Mouse (Mus musculus): ENCODE measurements around the gene Chrd. TPM values are rescaled to one million over a fixed set of nuclear protein-coding genes. Genes with fewer than 3 reads are reported as not detected.

Gene Chrd
- polyA plus RNA-seq, 1 experiment, result 0.63 TPM

GRCm38 (mm10) chr16:20695622-20696323 lies 37.2 kb upstream of the Chrd start:
- Histone ChIP-seq H3K27me3 (ENCODE audit: control insufficient read depth, insufficient read depth, low read length) (peaks cover 10% of the 10 kb centered on the region), H3K36me3 (ENCODE audit: control insufficient read depth, insufficient read depth, low read length) (peaks cover 1% of the 10 kb centered on the region; the same call in 1 of the 2 replicates)

DNA sequence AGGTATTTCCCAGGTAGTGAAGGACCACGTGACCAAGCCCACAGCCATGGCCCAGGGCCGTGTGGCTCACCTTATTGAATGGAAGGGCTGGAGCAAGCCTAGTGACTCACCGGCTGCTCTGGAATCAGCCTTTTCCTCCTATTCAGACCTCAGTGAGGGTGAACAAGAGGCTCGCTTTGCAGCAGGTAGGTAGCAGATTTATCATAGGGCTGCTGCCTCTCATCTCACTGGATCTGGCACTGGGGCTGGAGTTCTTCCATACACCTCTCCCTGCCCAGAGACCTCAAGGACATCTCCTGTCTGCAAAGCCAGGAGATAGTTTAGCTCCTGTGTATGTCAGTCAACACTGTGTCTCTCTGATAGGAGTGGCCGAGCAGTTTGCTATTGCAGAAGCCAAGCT lies 33.7 kb upstream of the Chrd start:
- WGBS, result 83% methylated on average over 5 of the region's 5 CpGs
- Histone ChIP-seq H3K36me3 (ENCODE audit: control insufficient read depth, insufficient read depth, low read length) (no peaks in the 10 kb centered on the region), H3K4me3 (ENCODE audit: extremely low read depth, insufficient read depth, insufficient read length) (no peak overlapping the region), H3K27me3 (ENCODE audit: control insufficient read depth, insufficient read depth, low read length) (peaks cover 7% of the 10 kb centered on the region), H3K27ac (ENCODE audit: insufficient read depth, low read length) (no peak overlapping the region), H3K4me1 (ENCODE audit: control insufficient read depth, insufficient read depth, insufficient read length) (0 out of 2 replicates have a peak, but pooled peaks cover 6% of the 10 kb centered on the region)
- DNase-seq (ENCODE audit: low read depth in 1 of 2, low spot score in 2 of 2), result no peak
- no peak for TF ChIP-seq CTCF (IDR thresholded peaks at IDR 0.05; ENCODE audit: extremely low read depth, insufficient read depth, insufficient read length, insufficient replicate concordance)
- TF ChIP-seq POLR2A (IDR thresholded peaks at IDR 0.05; ENCODE audit: low read depth, low read length), result no peak

More at GRCm38 (mm10) chr16:20695622-20696323, 37.2 kb upstream of the Chrd start:
- Histone ChIP-seq H3K4me1 (ENCODE audit: control insufficient read depth, insufficient read depth, insufficient read length) (0 out of 2 replicates have a peak, but pooled peaks cover 2% of the 10 kb centered on the region), H3K4me3 (ENCODE audit: extremely low read depth, insufficient read depth, insufficient read length) (peak overlapping the region; percentile 23; the same call in 1 of the 2 replicates), H3K27ac (ENCODE audit: insufficient read depth, low read length) (no peak overlapping the region)
- TF ChIP-seq POLR2A (IDR thresholded peaks at IDR 0.05; ENCODE audit: low read depth, low read length), result no peak
- no peak for TF ChIP-seq CTCF (IDR thresholded peaks at IDR 0.05; ENCODE audit: extremely low read depth, insufficient read depth, insufficient read length, insufficient replicate concordance)
- no peak for DNase-seq (ENCODE audit: low read depth in 1 of 2, low spot score in 2 of 2)
- 4% methylated on average over 46 of the region's 46 CpGs for WGBS

GRCm38 (mm10) chr16:20700036-20700435 lies 32.9 kb upstream of the Chrd start:
- WGBS, result 79% methylated on average over 5 of the region's 5 CpGs
- H3K27me3 ChIP-seq (ENCODE audit: control insufficient read depth, insufficient read depth, low read length), result peaks cover 3% of the 10 kb centered on the region
- no peak overlapping the region for H3K4me3 ChIP-seq (ENCODE audit: extremely low read depth, insufficient read depth, insufficient read length)
- no peaks in the 10 kb centered on the region for H3K36me3 ChIP-seq (ENCODE audit: control insufficient read depth, insufficient read depth, low read length)
- no peak for TF ChIP-seq CTCF (IDR thresholded peaks at IDR 0.05; ENCODE audit: extremely low read depth, insufficient read depth, insufficient read length, insufficient replicate concordance)
- no peak for TF ChIP-seq POLR2A (IDR thresholded peaks at IDR 0.05; ENCODE audit: low read depth, low read length)
- 0 out of 2 replicates have a peak, but pooled peaks cover 6% of the 10 kb centered on the region for H3K4me1 ChIP-seq (ENCODE audit: control insufficient read depth, insufficient read depth, insufficient read length)
- no peak overlapping the region for H3K27ac ChIP-seq (ENCODE audit: insufficient read depth, low read length)
- no peak for DNase-seq (ENCODE audit: low read depth in 1 of 2, low spot score in 2 of 2)

GRCm38 (mm10) chr16:20701316-20701715 lies 31.6 kb upstream of the Chrd start:
- H3K4me3 ChIP-seq (ENCODE audit: extremely low read depth, insufficient read depth, insufficient read length), result no peak overlapping the region
- no peak overlapping the region for H3K27ac ChIP-seq (ENCODE audit: insufficient read depth, low read length)
- H3K4me1 ChIP-seq (ENCODE audit: control insufficient read depth, insufficient read depth, insufficient read length), result 0 out of 2 replicates have a peak, but pooled peaks cover 4% of the 10 kb centered on the region
- no peaks in the 10 kb centered on the region for H3K36me3 ChIP-seq (ENCODE audit: control insufficient read depth, insufficient read depth, low read length)
- WGBS, result 84% methylated on average over 7 of the region's 7 CpGs
- TF ChIP-seq CTCF (IDR thresholded peaks at IDR 0.05; ENCODE audit: extremely low read depth, insufficient read depth, insufficient read length, insufficient replicate concordance) (no peak), POLR2A (IDR thresholded peaks at IDR 0.05; ENCODE audit: low read depth, low read length) (no peak)
- no peak for DNase-seq (ENCODE audit: low read depth in 1 of 2, low spot score in 2 of 2)
- H3K27me3 ChIP-seq (ENCODE audit: control insufficient read depth, insufficient read depth, low read length), result no peaks in the 10 kb centered on the region

GRCm38 (mm10) chr16:20701729-20702521 lies 31.0 kb upstream of the Chrd start:
- no peaks in the 10 kb centered on the region for H3K27me3 ChIP-seq (ENCODE audit: control insufficient read depth, insufficient read depth, low read length)
- WGBS, result 45% methylated on average over 11 of the region's 12 CpGs
- TF ChIP-seq POLR2A (IDR thresholded peaks at IDR 0.05; ENCODE audit: low read depth, low read length), result no peak
- TF ChIP-seq CTCF (IDR thresholded peaks at IDR 0.05; ENCODE audit: extremely low read depth, insufficient read depth, insufficient read length, insufficient replicate concordance), result no peak
- H3K36me3 ChIP-seq (ENCODE audit: control insufficient read depth, insufficient read depth, low read length), result no peaks in the 10 kb centered on the region
- 0 out of 2 replicates have a peak, but pooled peaks cover 4% of the 10 kb centered on the region for H3K4me1 ChIP-seq (ENCODE audit: control insufficient read depth, insufficient read depth, insufficient read length)
- no peak overlapping the region for H3K4me3 ChIP-seq (ENCODE audit: extremely low read depth, insufficient read depth, insufficient read length)
- H3K27ac ChIP-seq (ENCODE audit: insufficient read depth, low read length), result no peak overlapping the region
- no peak for DNase-seq (ENCODE audit: low read depth in 1 of 2, low spot score in 2 of 2)

GRCm38 (mm10) chr16:20702522-20702893 lies 30.4 kb upstream of the Chrd start:
- peak; percentile 53; the same call in 1 of the 2 replicates for TF ChIP-seq CTCF (IDR thresholded peaks at IDR 0.05; ENCODE audit: extremely low read depth, insufficient read depth, insufficient read length, insufficient replicate concordance)
- TF ChIP-seq POLR2A (IDR thresholded peaks at IDR 0.05; ENCODE audit: low read depth, low read length), result no peak
- Histone ChIP-seq H3K27me3 (ENCODE audit: control insufficient read depth, insufficient read depth, low read length) (no peaks in the 10 kb centered on the region), H3K27ac (ENCODE audit: insufficient read depth, low read length) (no peak overlapping the region), H3K4me1 (ENCODE audit: control insufficient read depth, insufficient read depth, insufficient read length) (0 out of 2 replicates have a peak, but pooled peaks cover 4% of the 10 kb centered on the region), H3K4me3 (ENCODE audit: extremely low read depth, insufficient read depth, insufficient read length) (no peak overlapping the region), H3K36me3 (ENCODE audit: control insufficient read depth, insufficient read depth, low read length) (no peaks in the 10 kb centered on the region)
- WGBS, result 29% methylated on average over 8 of the region's 8 CpGs
- DNase-seq (ENCODE audit: low read depth in 1 of 2, low spot score in 2 of 2), result peak in 1 of 2 experiments; percentile 45

All from spleen, adult 2 months (tissue).